Mouse (Mus musculus) adrenal gland (tissue): ENCODE data around the gene Tspan2.

Source experiments
- intact Hi-C: fragments of 180-260 bp; cut with DNase I; formaldehyde crosslinking; loops from one replicate; pipeline ENCODE4 v1.15.1; 2025
- long read RNA-seq, 2 experiments: library from polyadenylated mRNA; unstranded; transcript quantifications; one replicate each; pipeline ENCODE4 v2.0.0; 2020; ENCODE audit warnings: borderline replicate concordance in 1 of 2; ENCODE audit not compliant: insufficient replicate concordance in 1 of 2

Gene Tspan2
- long read RNA-seq, experiment 1, result 0 reads
- long read RNA-seq, experiment 2, result 0 reads

- intact Hi-C loops, result no loop called here
These were observed at the start of gene Tspan2 for GRCm38 (mm10) chr3:102734313-102735030. TSS of gene Tspan2 (plus strand) at chr3:102734529.

- intact Hi-C loops, result loop anchor here (10.0 kb wide), 1 partner anchor 222 kb away; the partner anchor contains the start of gene Ngf
These were observed 47.5 kb upstream of the Tspan2 start for GRCm38 (mm10) chr3:102686861-102687260.

GRCm38 (mm10) chr3:102687852-102688251 is 46.5 kb upstream of the Tspan2 start:
- intact Hi-C loops, result loop anchor here (10.0 kb wide), 1 partner anchor 223 kb away; the partner anchor contains the start of gene Ngf

- intact Hi-C loops, result loop anchor here (1.0 to 10.0 kb wide), 4 partner anchors 355 to 607 kb away; partner anchors contain the start of gene Casq2
These were observed 42.4 kb upstream of the Tspan2 start for GRCm38 (mm10) chr3:102691802-102692484.

GRCm38 (mm10) chr3:102692758-102693325 is 41.5 kb upstream of the Tspan2 start:
- intact Hi-C loops, result loop anchor here (1.0 to 10.0 kb wide), 4 partner anchors 356 to 608 kb away; partner anchors contain the start of gene Casq2

GRCm38 (mm10) chr3:102698127-102698526 is 36.2 kb upstream of the Tspan2 start:
- intact Hi-C loops, result loop anchor here (10.0 kb wide), 1 partner anchor 613 kb away; the partner anchor contains the start of gene Casq2

GRCm38 (mm10) chr3:102701303-102701702 is 33.0 kb upstream of the Tspan2 start:
- intact Hi-C loops, result no loop called here

GRCm38 (mm10) chr3:102701902-102702544 is 32.3 kb upstream of the Tspan2 start:
- intact Hi-C loops, result no loop called here

GRCm38 (mm10) chr3:102704001-102704401 is 30.3 kb upstream of the Tspan2 start:
- intact Hi-C loops, result no loop called here

- intact Hi-C loops, result no loop called here
These were observed 25.7 kb upstream of the Tspan2 start for GRCm38 (mm10) chr3:102708599-102708998.

GRCm38 (mm10) chr3:102715066-102715584 is 19.2 kb upstream of the Tspan2 start:
- intact Hi-C loops, result loop anchor here (1.0 kb wide), 1 partner anchor 89 kb away; no protein-coding TSS in a partner anchor

- intact Hi-C loops, result loop anchor here (1.0 kb wide), 1 partner anchor 88 kb away; no protein-coding TSS in a partner anchor
These were observed 18.5 kb upstream of the Tspan2 start for GRCm38 (mm10) chr3:102715839-102716238.

GRCm38 (mm10) chr3:102717586-102718285 is 16.6 kb upstream of the Tspan2 start:
- intact Hi-C loops, result no loop called here

GRCm38 (mm10) chr3:102723154-102723553 is 11.2 kb upstream of the Tspan2 start:
- intact Hi-C loops, result no loop called here

- intact Hi-C loops, result no loop called here
These were observed 10.3 kb upstream of the Tspan2 start for GRCm38 (mm10) chr3:102723841-102724570.

GRCm38 (mm10) chr3:102724798-102725459 is 9.4 kb upstream of the Tspan2 start:
- intact Hi-C loops, result no loop called here

- intact Hi-C loops, result no loop called here
These were observed 4.9 kb upstream of the Tspan2 start for GRCm38 (mm10) chr3:102729416-102729815.

GRCm38 (mm10) chr3:102731112-102731511 is 3.2 kb upstream of the Tspan2 start:
- intact Hi-C loops, result no loop called here

GRCm38 (mm10) chr3:102732619-102733018 is 1.7 kb upstream of the Tspan2 start:
- intact Hi-C loops, result no loop called here
